Mouse (Mus musculus) ES-Bruce4 (cell line): Measurements from ENCODE around the gene Gpr157. TPM values are rescaled to one million over a fixed set of nuclear protein-coding genes. Genes with fewer than 3 reads are reported as not detected.

ENCODE experiments used
- H3K27ac ChIP-seq: 2 replicates; pipeline ENCODE4 v1.5.1; 2012; ENCODE audit warnings: low read length, inconsistent platforms; ENCODE audit not compliant: insufficient read depth
- H3K27me3 ChIP-seq: 2 replicates; pipeline ENCODE4 v1.6.1; 2012; ENCODE audit warnings: mild to moderate bottlenecking, low read length, inconsistent platforms; ENCODE audit not compliant: control insufficient read depth, poor library complexity, insufficient read depth, severe bottlenecking
- H3K36me3 ChIP-seq: 2 replicates; pipeline ENCODE4 v1.6.1; 2012; ENCODE audit warnings: inconsistent platforms, mild to moderate bottlenecking, low read length, moderate library complexity; ENCODE audit not compliant: control insufficient read depth, poor library complexity, insufficient read depth, severe bottlenecking
- H3K4me1 ChIP-seq: one replicate; pipeline ENCODE4 v1.8.1; 2011; ENCODE audit warnings: low read length; ENCODE audit not compliant: control insufficient read depth, insufficient read depth
- H3K4me3 ChIP-seq: 2 replicates; pipeline ENCODE4 v1.5.1; 2011; ENCODE audit warnings: low read depth, mild to moderate bottlenecking, low read length
- H3K9ac ChIP-seq: 2 replicates; pipeline ENCODE4 v1.6.1; 2012; ENCODE audit warnings: low read depth, mild to moderate bottlenecking, inconsistent platforms; ENCODE audit not compliant: poor library complexity, severe bottlenecking
- H3K9me3 ChIP-seq: replicated peaks from 2 replicates; pipeline ENCODE4 v1.6.1; 2012; ENCODE audit warnings: mild to moderate bottlenecking, low read length, inconsistent platforms; ENCODE audit not compliant: control insufficient read depth, poor library complexity, insufficient read depth, severe bottlenecking
- CTCF ChIP-seq: IDR thresholded peaks from one replicate; pipeline ENCODE4 v1.8.1; 2011; ENCODE audit warnings: low read depth, low read length
- EP300 ChIP-seq: IDR thresholded peaks from 2 replicates; pipeline ENCODE4 v1.6.1; 2011; ENCODE audit warnings: low read depth, low read length; ENCODE audit not compliant: insufficient read depth
- POLR2A ChIP-seq: IDR thresholded peaks from one replicate; pipeline ENCODE4 v1.8.1; 2011; ENCODE audit warnings: low read length; ENCODE audit not compliant: insufficient read depth
- polyA plus RNA-seq: library from polyadenylated mRNA; stranded (reverse); fragments of >200 nt; gene quantifications from 2 replicates; pipeline ENCODE4 v1.2.4, GENCODE M21; 2011; ENCODE audit warnings: low read depth; ENCODE audit not compliant: missing spikeins, insufficient read depth, insufficient read length

Gpr157 gene
- polyA plus RNA-seq, 1 experiment: 2.2 TPM

- Histone ChIP-seq H3K27ac (no peak overlapping the region), H3K4me3 (peak overlapping the region; percentile 5; the same call in 1 of the 2 replicates), H3K4me1 (no peaks in the 10 kb centered on the region), H3K9ac (no peak overlapping the region), H3K27me3 (no peaks in the 10 kb centered on the region), H3K9me3 (no peaks in the 10 kb centered on the region), H3K36me3 (no peaks in the 10 kb centered on the region)
- TF ChIP-seq EP300: no peak
- TF ChIP-seq CTCF: peak; percentile 92
These were observed 25.7 kb downstream of the Gpr157 start for GRCm38 (mm10) chr4:150112867-150113266.

- Histone ChIP-seq H3K27ac (no peak overlapping the region), H3K4me1 (no peaks in the 10 kb centered on the region), H3K4me3 (no peak overlapping the region), H3K27me3 (no peaks in the 10 kb centered on the region), H3K9ac (no peak overlapping the region), H3K9me3 (no peaks in the 10 kb centered on the region), H3K36me3 (no peaks in the 10 kb centered on the region)
- no peak for TF ChIP-seq EP300
- TF ChIP-seq CTCF: no peak
- no peak for TF ChIP-seq POLR2A
These were observed 27.4 kb downstream of the Gpr157 start for GRCm38 (mm10) chr4:150114505-150115061.

GRCm38 (mm10) chr4:150117311-150117710 lies 30.1 kb downstream of the Gpr157 start:
- Histone ChIP-seq H3K27ac (no peak overlapping the region), H3K9me3 (no peaks in the 10 kb centered on the region), H3K27me3 (no peaks in the 10 kb centered on the region), H3K4me3 (no peak overlapping the region), H3K9ac (no peak overlapping the region), H3K4me1 (peaks cover 2% of the 10 kb centered on the region), H3K36me3 (no peaks in the 10 kb centered on the region)
- TF ChIP-seq EP300 (no peak), POLR2A (no peak), CTCF (no peak)

GRCm38 (mm10) chr4:150118163-150118562 lies 31.0 kb downstream of the Gpr157 start:
- no peaks in the 10 kb centered on the region for H3K36me3 ChIP-seq
- no peak overlapping the region for H3K9ac ChIP-seq
- peaks cover 2% of the 10 kb centered on the region for H3K4me1 ChIP-seq
- no peaks in the 10 kb centered on the region for H3K27me3 ChIP-seq
- H3K27ac ChIP-seq: no peak overlapping the region
- TF ChIP-seq CTCF (peak; percentile 34), POLR2A (no peak)
- H3K4me3 ChIP-seq: no peak overlapping the region
- no peaks in the 10 kb centered on the region for H3K9me3 ChIP-seq

- H3K4me3 ChIP-seq: peak within 1 kb of the TSS; percentile 51
- H3K9me3 ChIP-seq: no peaks in the 10 kb centered on the region
- H3K27ac ChIP-seq: 0 out of 2 replicates have a peak within 1 kb of the TSS, but pooled peaks have one; percentile 42
- peak within 1 kb of the TSS; percentile 50 for H3K9ac ChIP-seq
- no peaks in the 10 kb centered on the region for H3K36me3 ChIP-seq
- peaks cover 2% of the 10 kb centered on the region for H3K4me1 ChIP-seq
- H3K27me3 ChIP-seq: no peaks in the 10 kb centered on the region
- TF ChIP-seq POLR2A: peak; percentile 61
- TF ChIP-seq EP300: no peak
- no peak for TF ChIP-seq CTCF
These were observed 31.9 kb downstream of the Gpr157 start, which contains the start of gene Slc2a5 for GRCm38 (mm10) chr4:150119055-150119454. TSS of gene Slc2a5 (plus strand) at chr4:150119283.

- peak overlapping the region; percentile 50 for H3K9ac ChIP-seq
- H3K27me3 ChIP-seq: no peaks in the 10 kb centered on the region
- H3K4me1 ChIP-seq: peaks cover 2% of the 10 kb centered on the region
- no peaks in the 10 kb centered on the region for H3K9me3 ChIP-seq
- no peak for TF ChIP-seq EP300
- TF ChIP-seq POLR2A: no peak
- no peak for TF ChIP-seq CTCF
- H3K36me3 ChIP-seq: no peaks in the 10 kb centered on the region
- H3K4me3 ChIP-seq: peak overlapping the region; percentile 51
- no peak overlapping the region for H3K27ac ChIP-seq
These were observed 32.5 kb downstream of the Gpr157 start for GRCm38 (mm10) chr4:150119640-150120039.
